Mouse (Mus musculus): ENCODE results near the gene Snx5.

GRCm38 (mm10) chr2:144233534-144233933, 37.2 kb downstream of the Snx5 start:
- TF ChIP-seq CTCF (IDR thresholded peaks at IDR 0.05; ENCODE audit: control insufficient read depth, insufficient read depth, insufficient replicate concordance, low read depth, low read length) (no peak), POLR2A (IDR thresholded peaks at IDR 0.05; ENCODE audit: control insufficient read depth, low read depth, low read length) (no peak)
